Mouse (Mus musculus): ENCODE results near the gene Copz2.
"Not testable (repeated sequence)": the region's sequence is repeated elsewhere in the genome, so short reads cannot be mapped to it uniquely, and the experiment has no call there.

The Copz2 gene

GRCm38 (mm10) chr11:96828881-96829280 lies 20.8 kb upstream of the Copz2 start:
- DNase-seq (ENCODE audit: low read depth, low spot score): no peak

GRCm38 (mm10) chr11:96829403-96829812 lies 20.3 kb upstream of the Copz2 start:
- DNase-seq (ENCODE audit: low read depth, low spot score): peak; percentile 93

- DNase-seq (ENCODE audit: low read depth, low spot score): peak; percentile 100
These were observed 19.7 kb upstream of the Copz2 start, which contains the start of gene Nfe2l1 for GRCm38 (mm10) chr11:96829813-96830538. TSS of gene Nfe2l1 (minus strand) at chr11:96829968.

- DNase-seq (ENCODE audit: low read depth, low spot score): no peak
These were observed 19.0 kb upstream of the Copz2 start for GRCm38 (mm10) chr11:96830539-96831216.

DNA sequence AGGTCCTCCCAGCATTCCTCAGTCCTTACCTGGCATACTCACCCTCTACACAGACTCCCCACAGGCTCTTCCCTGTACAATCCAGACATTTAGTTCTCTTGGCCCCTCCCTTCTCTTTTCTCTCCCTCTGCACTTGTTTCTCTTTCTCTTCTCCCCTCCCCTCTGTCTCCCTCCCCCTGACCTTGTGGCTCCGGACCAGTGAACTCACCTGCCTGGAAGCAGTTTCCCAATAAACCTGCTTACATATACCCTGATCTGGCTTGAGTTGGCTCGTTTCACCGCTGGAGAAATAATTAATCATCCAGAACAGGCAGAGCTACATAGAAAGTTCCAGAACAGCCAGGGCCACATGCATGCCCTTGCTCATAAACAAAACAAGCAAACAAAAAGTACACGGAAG lies 18.2 kb upstream of the Copz2 start:
- peak; percentile 77 for DNase-seq (ENCODE audit: low read depth, low spot score)

- no peak for DNase-seq (ENCODE audit: low read depth, low spot score)
These were observed 17.1 kb upstream of the Copz2 start for GRCm38 (mm10) chr11:96832541-96832940.

DNA sequence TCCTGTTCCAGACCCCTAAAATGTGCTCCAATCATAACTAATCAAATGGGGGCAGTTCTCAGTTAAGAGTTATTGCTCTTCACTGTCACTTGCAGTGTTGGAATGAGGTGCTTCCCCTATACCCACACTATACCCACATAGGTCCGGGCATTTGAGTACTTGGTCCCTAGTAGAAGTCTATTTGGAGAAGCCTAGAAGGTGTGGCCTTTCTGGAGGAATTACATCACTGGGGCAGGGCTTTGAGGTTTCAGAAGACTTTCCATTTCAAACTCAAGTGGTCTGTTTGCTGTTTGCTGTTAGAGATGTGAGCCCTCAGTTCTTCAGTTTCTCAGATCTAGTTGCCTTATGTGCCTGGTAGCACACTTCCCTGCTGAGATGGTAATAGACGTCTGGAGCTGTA lies 16.7 kb upstream of the Copz2 start:
- no peak for DNase-seq (ENCODE audit: low read depth, low spot score)

- DNase-seq (ENCODE audit: low read depth, low spot score): no peak
These were observed 15.5 kb upstream of the Copz2 start for GRCm38 (mm10) chr11:96834127-96834526.

GRCm38 (mm10) chr11:96837298-96837697 lies 12.4 kb upstream of the Copz2 start:
- no peak for DNase-seq (ENCODE audit: low read depth, low spot score)

DNA sequence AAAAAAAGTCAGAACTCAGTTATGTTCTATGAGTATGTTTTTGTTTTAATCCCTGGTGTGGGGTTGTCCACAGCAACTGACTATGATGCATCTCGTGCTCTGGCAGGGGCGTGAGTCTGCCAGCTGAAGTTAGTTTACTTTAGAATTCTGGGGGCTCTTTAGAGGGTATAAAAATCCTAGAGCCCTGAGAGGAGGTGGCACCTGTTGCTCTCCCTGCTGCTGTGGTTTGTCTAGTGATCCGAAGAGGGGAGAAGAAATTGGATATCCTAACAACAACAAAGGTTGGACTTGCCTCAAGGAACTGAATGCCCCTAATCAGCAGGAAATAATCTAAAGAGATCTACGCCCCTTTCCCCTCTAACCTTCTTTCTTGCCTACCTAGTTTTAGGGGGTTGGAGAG lies 11.3 kb upstream of the Copz2 start:
- DNase-seq (ENCODE audit: low read depth, low spot score): no peak

GRCm38 (mm10) chr11:96839428-96839827 lies 10.2 kb upstream of the Copz2 start:
- DNase-seq (ENCODE audit: low read depth, low spot score): no peak

GRCm38 (mm10) chr11:96839877-96840276 lies 9.8 kb upstream of the Copz2 start:
- DNase-seq (ENCODE audit: low read depth, low spot score): no peak

DNA sequence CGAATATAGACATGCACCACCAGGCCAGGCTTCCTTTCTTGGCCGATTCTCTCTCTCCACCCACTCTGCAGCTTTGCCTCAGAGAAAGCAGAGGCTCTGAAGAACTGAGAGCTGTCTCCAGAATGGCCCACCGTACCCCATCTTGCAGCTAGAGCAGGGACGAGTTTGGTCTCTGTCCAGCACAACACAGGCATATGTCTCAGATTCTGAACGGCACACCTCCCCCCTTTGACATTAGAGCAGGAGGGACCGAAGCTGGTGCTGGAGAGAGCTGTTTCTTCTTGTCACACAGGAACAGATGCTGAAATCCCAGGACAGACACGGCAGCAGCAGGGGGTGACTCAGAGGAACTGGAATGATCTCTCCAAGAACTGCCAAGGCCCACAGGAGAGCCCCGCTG lies 9.4 kb upstream of the Copz2 start:
- no peak for DNase-seq (ENCODE audit: low read depth, low spot score)

DNA sequence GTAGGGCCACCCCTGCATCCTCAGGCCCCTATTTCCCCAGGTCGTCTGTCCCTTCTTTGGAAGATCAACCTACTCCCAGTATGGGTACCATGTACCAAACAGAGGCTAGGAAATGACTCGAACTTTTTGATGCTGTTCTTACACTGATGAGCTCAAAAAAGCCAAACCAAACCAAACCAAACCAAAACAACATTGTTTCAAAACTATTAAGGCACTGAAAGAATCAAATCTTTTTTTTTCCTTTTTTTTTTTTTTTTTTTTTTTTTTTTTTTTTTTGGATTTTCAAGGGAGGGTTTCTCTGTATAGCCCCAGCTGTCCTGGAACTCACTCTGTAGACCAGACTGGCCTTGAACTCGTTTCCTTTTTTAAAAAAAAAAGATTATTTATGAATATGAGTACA lies 6.0 kb upstream of the Copz2 start:
- DNase-seq (ENCODE audit: low read depth, low spot score): no peak

GRCm38 (mm10) chr11:96847240-96847639 lies 2.4 kb upstream of the Copz2 start:
- DNase-seq (ENCODE audit: low read depth, low spot score): peak; percentile 57

- DNase-seq (ENCODE audit: low read depth, low spot score): no peak
These were observed 976 bp upstream of the Copz2 start for GRCm38 (mm10) chr11:96848694-96849093.

DNA sequence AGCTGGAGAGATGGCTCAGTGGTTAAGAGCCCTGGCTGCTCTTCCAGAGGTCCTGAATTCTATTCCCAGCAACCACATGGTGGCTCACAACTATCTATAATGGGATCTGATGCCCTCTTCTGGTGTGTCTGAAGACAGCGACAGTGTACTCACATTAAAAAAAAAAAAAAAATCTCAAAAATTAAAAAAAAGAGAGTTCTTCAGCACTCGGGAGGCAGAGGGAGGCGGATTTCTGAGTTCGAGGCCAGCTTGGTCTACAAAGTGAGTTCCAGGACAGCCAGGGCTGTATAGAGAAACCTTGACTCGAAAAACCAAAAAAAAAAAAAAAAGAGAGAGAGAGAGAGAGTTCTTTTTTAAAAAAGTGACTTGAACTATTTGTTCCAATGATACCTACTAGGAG lies 525 bp upstream of the Copz2 start:
- not testable (repeated sequence) for DNase-seq (ENCODE audit: low read depth, low spot score)

- DNase-seq (ENCODE audit: low read depth, low spot score): no peak
These were observed 7.8 kb downstream of the Copz2 start for GRCm38 (mm10) chr11:96857446-96857845.

DNA sequence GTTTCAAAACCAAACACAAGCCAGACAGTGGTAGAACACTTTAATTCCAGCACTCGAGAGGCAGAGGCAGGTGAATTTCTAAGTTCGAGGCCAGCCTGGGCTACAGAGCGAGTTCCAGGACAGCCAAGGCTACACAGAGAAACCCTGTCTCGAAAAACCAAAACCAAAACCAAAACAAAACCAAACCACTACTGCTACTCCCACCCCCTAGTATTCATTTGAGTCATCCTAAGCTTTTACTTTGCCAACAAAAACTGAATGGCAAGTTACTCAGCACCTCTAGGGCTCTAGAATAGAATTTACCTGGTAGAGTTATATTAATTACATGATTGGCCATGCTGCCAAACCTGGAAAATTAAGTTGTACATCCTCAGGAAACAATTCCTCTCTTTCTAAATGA lies 10.0 kb downstream of the Copz2 start:
- no peak for DNase-seq (ENCODE audit: low read depth, low spot score)

- DNase-seq (ENCODE audit: low read depth, low spot score): peak; percentile 85
These were observed 10.9 kb downstream of the Copz2 start for GRCm38 (mm10) chr11:96860564-96860963.

GRCm38 (mm10) chr11:96861446-96861845 lies 11.8 kb downstream of the Copz2 start:
- no peak for DNase-seq (ENCODE audit: low read depth, low spot score)

- DNase-seq (ENCODE audit: low read depth, low spot score): peak; percentile 96
These were observed 12.2 kb downstream of the Copz2 start for GRCm38 (mm10) chr11:96861878-96862289.

GRCm38 (mm10) chr11:96862534-96862933 lies 12.9 kb downstream of the Copz2 start:
- no peak for DNase-seq (ENCODE audit: low read depth, low spot score)

Data from ES-CJ7 (cell line).